Mouse (Mus musculus): ENCODE results near the gene Gm20517. TPM values are rescaled to one million over a fixed set of nuclear protein-coding genes. Genes with fewer than 3 reads are reported as not detected.
A peak's percentile ranks its signal among the peaks of the same experiment; 100 is the strongest.
"Not testable (repeated sequence)": the region's sequence is repeated elsewhere in the genome, so short reads cannot be mapped to it uniquely, and the experiment has no call there.

The Gm20517 gene
- polyA plus RNA-seq, 2 experiments from 2014 or later, result 0.89 to 1.1 TPM

GRCm38 (mm10) chr17:47628851-47629676 lies 17.7 kb downstream of the Gm20517 start:
- peak; percentile 90 for ATAC-seq

- peak; percentile 22 for ATAC-seq
These were observed 18.6 kb downstream of the Gm20517 start for GRCm38 (mm10) chr17:47629717-47630677.

GRCm38 (mm10) chr17:47630678-47631065 lies 19.3 kb downstream of the Gm20517 start, which contains the start of gene Usp49:
TSS of gene Usp49 (plus strand) at chr17:47630690.
- ATAC-seq, result no peak

- ATAC-seq, result no peak
These were observed 20.9 kb downstream of the Gm20517 start for GRCm38 (mm10) chr17:47632181-47632840.

- no peak for ATAC-seq
These were observed 22.8 kb downstream of the Gm20517 start for GRCm38 (mm10) chr17:47633999-47634770.

- no peak for ATAC-seq
These were observed 31.6 kb downstream of the Gm20517 start for GRCm38 (mm10) chr17:47642992-47643391.

- peak; percentile 57 for ATAC-seq
These were observed 35.3 kb downstream of the Gm20517 start for GRCm38 (mm10) chr17:47646683-47647082.

GRCm38 (mm10) chr17:47648966-47649365 lies 37.6 kb downstream of the Gm20517 start:
- no peak for ATAC-seq

- ATAC-seq, result no peak
These were observed 40.6 kb downstream of the Gm20517 start for GRCm38 (mm10) chr17:47651953-47652352.

GRCm38 (mm10) chr17:47654346-47654745 lies 43.0 kb downstream of the Gm20517 start:
- not testable (repeated sequence) for ATAC-seq

GRCm38 (mm10) chr17:47655697-47656096 lies 44.3 kb downstream of the Gm20517 start:
- ATAC-seq, result no peak

- no peak for ATAC-seq
These were observed 46.5 kb downstream of the Gm20517 start for GRCm38 (mm10) chr17:47657901-47658300.

- no peak for ATAC-seq
These were observed 47.4 kb downstream of the Gm20517 start for GRCm38 (mm10) chr17:47658741-47659243.

GRCm38 (mm10) chr17:47663009-47663713 lies 51.8 kb downstream of the Gm20517 start:
- no peak for ATAC-seq

GRCm38 (mm10) chr17:47664474-47664873 lies 53.1 kb downstream of the Gm20517 start:
- no peak for ATAC-seq

GRCm38 (mm10) chr17:47669166-47669565 lies 57.8 kb downstream of the Gm20517 start:
- ATAC-seq, result no peak

GRCm38 (mm10) chr17:47671988-47672310 lies 60.6 kb downstream of the Gm20517 start:
- no peak for ATAC-seq

- no peak for ATAC-seq
These were observed 61.1 kb downstream of the Gm20517 start for GRCm38 (mm10) chr17:47672311-47673111.

- ATAC-seq, result no peak
These were observed 65.2 kb downstream of the Gm20517 start for GRCm38 (mm10) chr17:47676581-47676980.

- ATAC-seq, result no peak
These were observed 66.8 kb downstream of the Gm20517 start for GRCm38 (mm10) chr17:47678238-47678637.
